Mouse (Mus musculus) forebrain, embryonic 15.5 days (tissue): ENCODE measurements around the gene Rasd1. TPM values are rescaled to one million over a fixed set of nuclear protein-coding genes. Genes with fewer than 3 reads are reported as not detected.

Source experiments
- ATAC-seq: fragments of 200-750 bp; cut with Nextera tagmentation; replicated peaks from 2 replicates; pipeline ENCODE4 v1.8.0; 2017; ENCODE audit warnings: mild to moderate bottlenecking, moderate TSS enrichment, moderate library complexity
- H3K27ac ChIP-seq: fragments of 300-500 bp; sonication (generic); replicated peaks from 2 replicates; pipeline ENCODE4 v1.5.1; 2015; ENCODE audit warnings: mild to moderate bottlenecking, inconsistent platforms
- H3K27me3 ChIP-seq: fragments of 300-500 bp; sonication (generic); 2 replicates; pipeline ENCODE4 v1.6.1; 2015; ENCODE audit warnings: inconsistent platforms
- H3K36me3 ChIP-seq: fragments of 300-500 bp; sonication (generic); 2 replicates; pipeline ENCODE4 v1.6.1; 2015; ENCODE audit warnings: mild to moderate bottlenecking, inconsistent platforms
- H3K4me1 ChIP-seq: fragments of 300-500 bp; sonication (generic); 2 replicates; pipeline ENCODE4 v1.6.1; 2015; ENCODE audit warnings: inconsistent platforms
- H3K4me2 ChIP-seq: fragments of 300-500 bp; sonication (generic); replicated peaks from 2 replicates; pipeline ENCODE4 v1.6.1; 2015; ENCODE audit warnings: mild to moderate bottlenecking, inconsistent platforms
- H3K4me3 ChIP-seq: fragments of 300-500 bp; sonication (generic); 2 replicates; pipeline ENCODE4 v1.5.1; 2015; ENCODE audit warnings: mild to moderate bottlenecking, inconsistent platforms
- H3K9ac ChIP-seq: fragments of 300-500 bp; sonication (generic); replicated peaks from 2 replicates; pipeline ENCODE4 v1.6.1; 2015; ENCODE audit warnings: mild to moderate bottlenecking, inconsistent platforms
- H3K9me3 ChIP-seq: fragments of 300-500 bp; sonication (generic); 2 replicates; pipeline ENCODE4 v1.6.1; 2016; ENCODE audit warnings: inconsistent platforms
- WGBS: fragments of 180-500 bp; shearing (Covaris S2); methylation state at CpG from one replicate; pipeline ENCODE4 v1.1.7; 2015; ENCODE audit warnings: mixed read lengths; 5-methylcytosine and 5-hydroxymethylcytosine counted together
- polyA plus RNA-seq: library from polyadenylated mRNA; unstranded; fragments of >200 nt; fragmentation: Nextera tagmentation; extraction: Ambion mirVana; gene quantifications from 2 replicates; pipeline ENCODE4 v1.2.1, GENCODE M21; 2015

The Rasd1 gene
- polyA plus RNA-seq = 0.86 and 1.2 TPM in 2 replicates

- peak within 1 kb of the TSS; percentile 91 for H3K4me2 ChIP-seq
- peaks cover 23% of the 10 kb centered on the region for H3K4me1 ChIP-seq
- no peaks in the 10 kb centered on the region for H3K9me3 ChIP-seq
- H3K27me3 ChIP-seq = peaks cover 23% of the 10 kb centered on the region; the same call in 1 of the 2 replicates
- peak within 1 kb of the TSS; percentile 39 for H3K9ac ChIP-seq
- ATAC-seq = peak; percentile 53; the same call in 1 of the 2 replicates
- H3K27ac ChIP-seq = no peak within 1 kb of the TSS
- H3K36me3 ChIP-seq = peaks cover 9% of the 10 kb centered on the region; the same call in 1 of the 2 replicates
- under 1% methylated on average over 28 of the region's 28 CpGs for WGBS
- peak within 1 kb of the TSS; percentile 42 for H3K4me3 ChIP-seq
Observed at GRCm38 (mm10) chr11:59964818-59965217, at the start of gene Rasd1. Gene Rasd1 (minus strand): TSS chr11:59964944.

DNA sequence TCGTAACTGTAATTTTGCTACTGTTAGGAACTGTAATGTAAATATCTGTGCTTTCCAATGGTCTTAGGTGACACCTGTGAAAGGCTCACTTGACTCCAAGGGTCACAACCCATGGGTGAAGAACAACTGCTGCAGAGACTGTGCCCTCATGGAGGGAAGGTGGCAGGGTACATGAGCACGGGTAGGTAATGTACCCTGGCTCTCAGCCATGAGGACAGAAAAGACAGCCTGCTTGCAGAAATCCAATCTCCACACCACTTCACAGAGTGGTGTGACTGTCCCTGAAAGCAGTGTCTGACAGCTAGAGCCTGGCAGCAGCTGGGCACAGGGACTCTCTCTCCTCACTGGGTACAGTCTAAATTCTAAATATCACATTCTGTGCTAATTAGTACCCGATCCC lies 46.8 kb upstream of the Rasd1 start:
- Histone ChIP-seq H3K36me3 (no peaks in the 10 kb centered on the region), H3K4me1 (peaks cover 17% of the 10 kb centered on the region), H3K27me3 (no peaks in the 10 kb centered on the region), H3K9me3 (no peaks in the 10 kb centered on the region), H3K9ac (no peak overlapping the region), H3K4me2 (no peak overlapping the region), H3K27ac (no peak overlapping the region), H3K4me3 (no peak overlapping the region)
- WGBS = 69% methylated on average over 3 of the region's 3 CpGs
- no peak for ATAC-seq

- no peak for ATAC-seq
- Histone ChIP-seq H3K27ac (0 out of 2 replicates have a peak overlapping the region, but pooled peaks have one; percentile 19), H3K4me2 (no peak overlapping the region), H3K4me3 (no peak overlapping the region), H3K9me3 (no peaks in the 10 kb centered on the region), H3K27me3 (no peaks in the 10 kb centered on the region), H3K36me3 (no peaks in the 10 kb centered on the region), H3K9ac (no peak overlapping the region), H3K4me1 (peaks cover 17% of the 10 kb centered on the region)
- 35% methylated on average over 3 of the region's 3 CpGs for WGBS
Observed at GRCm38 (mm10) chr11:60009451-60009850, 44.7 kb upstream of the Rasd1 start.

GRCm38 (mm10) chr11:60005866-60006265 lies 41.1 kb upstream of the Rasd1 start:
- 79% methylated on average over 3 of the region's 3 CpGs for WGBS
- Histone ChIP-seq H3K4me2 (no peak overlapping the region), H3K27ac (no peak overlapping the region), H3K27me3 (no peaks in the 10 kb centered on the region), H3K36me3 (no peaks in the 10 kb centered on the region), H3K9me3 (no peaks in the 10 kb centered on the region), H3K4me1 (peaks cover 17% of the 10 kb centered on the region), H3K4me3 (no peak overlapping the region), H3K9ac (no peak overlapping the region)
- no peak for ATAC-seq

- no peak for ATAC-seq
- H3K36me3 ChIP-seq = no peaks in the 10 kb centered on the region
- H3K9me3 ChIP-seq = no peaks in the 10 kb centered on the region
- WGBS = 64% methylated on average over 6 of the region's 6 CpGs
- H3K27me3 ChIP-seq = no peaks in the 10 kb centered on the region
- H3K9ac ChIP-seq = no peak overlapping the region
- no peak overlapping the region for H3K4me3 ChIP-seq
- peaks cover 9% of the 10 kb centered on the region for H3K4me1 ChIP-seq
- H3K4me2 ChIP-seq = no peak overlapping the region
- no peak overlapping the region for H3K27ac ChIP-seq
Observed at GRCm38 (mm10) chr11:60004716-60005115, 40.0 kb upstream of the Rasd1 start.

DNA sequence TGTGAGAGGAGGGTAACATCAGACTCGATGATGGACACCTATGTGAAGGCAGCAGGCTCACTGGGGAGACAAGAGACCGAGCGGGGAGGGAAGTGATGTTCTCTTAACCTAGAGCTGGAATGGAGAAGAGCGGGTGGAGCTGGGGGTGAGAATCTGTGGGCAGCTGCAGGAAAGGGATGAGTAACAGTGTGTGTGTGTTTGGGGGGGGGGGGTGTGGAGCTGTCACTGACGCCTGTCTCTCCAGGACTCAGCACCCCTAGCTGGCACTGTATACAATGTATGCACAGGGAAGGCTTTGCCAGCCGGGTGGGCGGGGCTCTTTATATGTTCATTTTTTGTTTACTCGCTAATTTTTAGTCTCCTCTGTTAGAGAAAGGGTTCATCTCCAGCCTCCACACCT lies 39.1 kb upstream of the Rasd1 start:
- Histone ChIP-seq H3K4me1 (0 out of 2 replicates have a peak, but pooled peaks cover under 1% of the 10 kb centered on the region), H3K4me3 (no peak overlapping the region), H3K4me2 (no peak overlapping the region), H3K9ac (no peak overlapping the region), H3K27ac (no peak overlapping the region), H3K27me3 (no peaks in the 10 kb centered on the region), H3K9me3 (no peaks in the 10 kb centered on the region), H3K36me3 (no peaks in the 10 kb centered on the region)
- ATAC-seq = no peak
- 84% methylated on average over 8 of the region's 8 CpGs for WGBS

- no peaks in the 10 kb centered on the region for H3K36me3 ChIP-seq
- no peaks in the 10 kb centered on the region for H3K4me1 ChIP-seq
- H3K27me3 ChIP-seq = no peaks in the 10 kb centered on the region
- H3K9ac ChIP-seq = no peak overlapping the region
- H3K4me3 ChIP-seq = no peak overlapping the region
- no peak overlapping the region for H3K4me2 ChIP-seq
- no peaks in the 10 kb centered on the region for H3K9me3 ChIP-seq
- no peak for ATAC-seq
- WGBS = 78% methylated on average over 5 of the region's 5 CpGs
- H3K27ac ChIP-seq = no peak overlapping the region
Observed at GRCm38 (mm10) chr11:60001231-60001980, 36.7 kb upstream of the Rasd1 start.

DNA sequence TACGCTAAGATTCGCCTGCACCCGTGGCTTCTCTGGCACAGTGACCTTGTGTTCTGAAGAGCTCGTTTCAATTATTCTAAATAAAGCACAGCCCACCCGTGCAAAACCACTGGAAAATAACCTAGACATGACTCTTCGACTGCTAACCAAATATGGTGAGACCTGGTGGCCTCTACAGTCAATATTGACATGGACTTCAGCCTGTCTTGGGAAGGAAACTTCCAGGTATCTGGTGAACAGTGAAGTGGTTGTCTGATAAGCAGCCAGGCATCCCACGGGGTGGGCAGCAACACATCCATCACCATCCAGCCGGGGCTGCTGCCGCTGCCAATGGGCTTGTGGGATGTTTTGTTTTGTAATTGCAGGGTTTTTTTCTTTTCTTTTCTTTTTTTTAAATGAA lies 29.6 kb upstream of the Rasd1 start:
- H3K4me1 ChIP-seq = no peaks in the 10 kb centered on the region
- no peak for ATAC-seq
- 83% methylated on average over 9 of the region's 9 CpGs for WGBS

GRCm38 (mm10) chr11:59991365-59991764 lies 26.6 kb upstream of the Rasd1 start:
- Histone ChIP-seq H3K4me3 (no peak overlapping the region), H3K27me3 (no peaks in the 10 kb centered on the region), H3K9me3 (no peaks in the 10 kb centered on the region), H3K27ac (no peak overlapping the region), H3K9ac (no peak overlapping the region), H3K4me2 (no peak overlapping the region), H3K4me1 (no peaks in the 10 kb centered on the region), H3K36me3 (no peaks in the 10 kb centered on the region)
- WGBS = 88% methylated on average over 8 of the region's 8 CpGs
- no peak for ATAC-seq

More for the DNA sequence above, 29.6 kb upstream of the Rasd1 start:
- H3K9ac ChIP-seq = no peak overlapping the region
- H3K36me3 ChIP-seq = no peaks in the 10 kb centered on the region
- no peak overlapping the region for H3K4me3 ChIP-seq
- no peak overlapping the region for H3K27ac ChIP-seq
- H3K27me3 ChIP-seq = no peaks in the 10 kb centered on the region
- H3K9me3 ChIP-seq = no peaks in the 10 kb centered on the region
- H3K4me2 ChIP-seq = no peak overlapping the region

GRCm38 (mm10) chr11:59989406-59989805 lies 24.7 kb upstream of the Rasd1 start:
- Histone ChIP-seq H3K4me2 (no peak overlapping the region), H3K27ac (no peak overlapping the region), H3K4me1 (no peaks in the 10 kb centered on the region), H3K9ac (no peak overlapping the region), H3K27me3 (no peaks in the 10 kb centered on the region), H3K36me3 (no peaks in the 10 kb centered on the region), H3K4me3 (no peak overlapping the region), H3K9me3 (no peaks in the 10 kb centered on the region)
- 65% methylated on average over 1 of the region's 1 CpGs for WGBS
- no peak for ATAC-seq

GRCm38 (mm10) chr11:59977831-59978230 lies 13.1 kb upstream of the Rasd1 start:
- WGBS = 80% methylated on average over 5 of the region's 5 CpGs
- H3K4me2 ChIP-seq = no peak overlapping the region
- H3K9ac ChIP-seq = no peak overlapping the region
- H3K4me1 ChIP-seq = no peaks in the 10 kb centered on the region
- ATAC-seq = no peak
- no peaks in the 10 kb centered on the region for H3K27me3 ChIP-seq
- H3K36me3 ChIP-seq = no peaks in the 10 kb centered on the region
- H3K27ac ChIP-seq = no peak overlapping the region
- no peaks in the 10 kb centered on the region for H3K9me3 ChIP-seq
- no peak overlapping the region for H3K4me3 ChIP-seq

GRCm38 (mm10) chr11:59975241-59975640 lies 10.5 kb upstream of the Rasd1 start:
- ATAC-seq = no peak
- H3K4me2 ChIP-seq = no peak overlapping the region
- H3K27me3 ChIP-seq = no peaks in the 10 kb centered on the region
- H3K27ac ChIP-seq = no peak overlapping the region
- H3K4me1 ChIP-seq = no peaks in the 10 kb centered on the region
- no peak overlapping the region for H3K9ac ChIP-seq
- H3K36me3 ChIP-seq = no peaks in the 10 kb centered on the region
- 17% methylated on average over 10 of the region's 10 CpGs for WGBS
- no peak overlapping the region for H3K4me3 ChIP-seq
- no peaks in the 10 kb centered on the region for H3K9me3 ChIP-seq

DNA sequence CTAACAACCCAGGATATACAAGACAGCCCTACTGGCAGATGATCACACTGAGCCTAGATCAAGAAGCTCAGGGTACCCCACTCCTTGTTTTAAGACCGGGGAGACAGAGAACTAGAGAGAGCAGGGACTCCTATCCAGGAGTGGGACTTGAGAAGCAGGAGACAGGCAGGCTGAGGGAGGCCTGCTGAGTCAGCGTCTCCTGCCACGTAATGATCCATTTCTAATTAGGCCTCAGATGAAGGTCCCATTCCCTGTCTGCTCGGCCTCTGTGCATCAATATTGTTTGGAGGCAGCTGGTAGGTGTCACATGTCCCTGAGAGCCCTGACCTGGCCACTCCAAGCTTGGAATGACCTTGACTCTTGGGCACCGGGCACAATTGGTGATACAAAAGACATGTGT lies 8.6 kb upstream of the Rasd1 start:
- H3K27ac ChIP-seq = no peak overlapping the region
- no peaks in the 10 kb centered on the region for H3K36me3 ChIP-seq
- H3K27me3 ChIP-seq = no peaks in the 10 kb centered on the region
- no peak for ATAC-seq
- no peak overlapping the region for H3K4me3 ChIP-seq
- no peaks in the 10 kb centered on the region for H3K9me3 ChIP-seq
- WGBS = 75% methylated on average over 5 of the region's 5 CpGs
- H3K4me2 ChIP-seq = no peak overlapping the region
- no peak overlapping the region for H3K9ac ChIP-seq
- H3K4me1 ChIP-seq = no peaks in the 10 kb centered on the region
